Mouse (Mus musculus) olfactory bulb, adult 2 months (tissue): ENCODE measurements around the gene Sppl3.

Source experiments
- CTCF ChIP-seq: fragments of 200-500 bp; IDR thresholded peaks from 2 replicates; pipeline ENCODE4 v1.5.1; 2012; ENCODE audit warnings: low read depth, mild to moderate bottlenecking, low read length, moderate library complexity; ENCODE audit not compliant: insufficient read depth
- POLR2A ChIP-seq: fragments of 200-500 bp; IDR thresholded peaks from 2 replicates; pipeline ENCODE4 v1.6.1; 2012; ENCODE audit warnings: mild to moderate bottlenecking, low read depth, low read length, moderate library complexity; ENCODE audit not compliant: insufficient read depth

GRCm38 (mm10) chr5:114985074-114985473 is 25.9 kb upstream of the Sppl3 start:
- no peak for TF ChIP-seq CTCF
- TF ChIP-seq POLR2A: no peak
